Mouse (Mus musculus) NIH3T3 (cell line): Measurements from ENCODE around the gene Dgat2.
A peak's percentile ranks its signal among the peaks of the same experiment; 100 is the strongest.

Experiments
- DNase-seq: peaks from one replicate; pipeline ENCODE4 v3.0.0-alpha.2; 2012; ENCODE audit warnings: low read depth

The Dgat2 gene

GRCm38 (mm10) chr7:99161529-99161928 lies 21.0 kb downstream of the Dgat2 start:
- no peak for DNase-seq

DNA sequence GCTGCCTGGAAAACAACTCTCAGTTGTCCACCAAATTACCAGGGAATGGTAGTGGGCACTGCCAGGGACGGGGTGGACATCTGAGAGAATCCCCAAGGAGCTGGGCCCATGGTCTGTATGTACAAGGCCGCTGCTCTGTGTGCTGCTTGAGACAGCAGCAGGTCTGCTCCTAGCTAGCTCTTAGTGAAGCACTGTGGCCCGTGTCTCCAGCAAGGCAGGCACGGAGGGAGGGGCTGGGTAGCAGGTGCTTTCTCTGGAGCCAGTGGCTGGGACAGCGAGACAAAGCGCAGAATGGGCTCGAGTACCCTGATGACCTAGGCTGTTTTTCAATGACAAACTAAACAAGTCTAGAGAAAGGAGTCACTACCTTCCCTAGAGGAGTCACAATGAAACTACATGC lies 21.5 kb downstream of the Dgat2 start:
- no peak for DNase-seq

DNA sequence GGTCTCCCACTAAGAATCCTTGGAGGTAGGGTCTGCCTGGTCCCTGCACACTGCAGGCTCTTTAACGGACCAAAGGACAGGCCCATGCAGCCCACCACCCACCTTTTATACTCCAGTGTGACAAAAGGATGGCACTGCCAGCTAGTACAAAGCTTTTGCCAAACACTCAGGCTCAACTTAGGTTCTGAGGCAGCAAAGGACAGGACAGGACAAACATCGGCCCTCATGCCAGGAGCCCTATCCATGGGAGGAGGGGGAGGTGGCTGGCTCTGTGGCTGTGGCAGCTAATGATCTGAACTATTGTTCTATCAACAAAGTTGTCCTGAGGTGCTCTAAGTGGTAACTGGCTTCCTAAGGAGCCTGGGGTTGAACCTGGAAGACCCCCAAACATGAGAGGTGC lies 23.1 kb downstream of the Dgat2 start:
- no peak for DNase-seq

DNA sequence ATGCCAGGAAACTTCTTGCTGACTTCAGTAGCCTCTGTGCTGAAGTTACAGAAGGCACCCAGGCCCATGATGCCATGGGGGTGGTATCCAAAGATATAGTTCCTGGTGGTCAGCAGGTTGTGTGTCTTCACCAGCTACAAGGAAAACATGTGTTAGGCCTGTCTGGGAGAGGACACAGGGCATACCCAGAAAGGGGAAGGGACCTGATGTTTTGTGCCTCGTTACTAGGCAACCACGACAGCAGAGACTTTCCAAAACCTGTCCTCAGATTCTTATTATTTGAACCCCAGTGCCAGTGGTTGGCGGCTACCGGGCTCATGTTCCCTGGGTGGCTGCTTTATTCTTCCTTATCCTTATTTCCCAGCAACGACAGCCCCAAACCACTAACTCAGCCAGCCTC lies 23.6 kb downstream of the Dgat2 start:
- DNase-seq, result no peak

GRCm38 (mm10) chr7:99158011-99158410 lies 24.5 kb downstream of the Dgat2 start:
- DNase-seq, result no peak

- no peak for DNase-seq
These were observed 25.8 kb downstream of the Dgat2 start for GRCm38 (mm10) chr7:99156737-99157136.

DNA sequence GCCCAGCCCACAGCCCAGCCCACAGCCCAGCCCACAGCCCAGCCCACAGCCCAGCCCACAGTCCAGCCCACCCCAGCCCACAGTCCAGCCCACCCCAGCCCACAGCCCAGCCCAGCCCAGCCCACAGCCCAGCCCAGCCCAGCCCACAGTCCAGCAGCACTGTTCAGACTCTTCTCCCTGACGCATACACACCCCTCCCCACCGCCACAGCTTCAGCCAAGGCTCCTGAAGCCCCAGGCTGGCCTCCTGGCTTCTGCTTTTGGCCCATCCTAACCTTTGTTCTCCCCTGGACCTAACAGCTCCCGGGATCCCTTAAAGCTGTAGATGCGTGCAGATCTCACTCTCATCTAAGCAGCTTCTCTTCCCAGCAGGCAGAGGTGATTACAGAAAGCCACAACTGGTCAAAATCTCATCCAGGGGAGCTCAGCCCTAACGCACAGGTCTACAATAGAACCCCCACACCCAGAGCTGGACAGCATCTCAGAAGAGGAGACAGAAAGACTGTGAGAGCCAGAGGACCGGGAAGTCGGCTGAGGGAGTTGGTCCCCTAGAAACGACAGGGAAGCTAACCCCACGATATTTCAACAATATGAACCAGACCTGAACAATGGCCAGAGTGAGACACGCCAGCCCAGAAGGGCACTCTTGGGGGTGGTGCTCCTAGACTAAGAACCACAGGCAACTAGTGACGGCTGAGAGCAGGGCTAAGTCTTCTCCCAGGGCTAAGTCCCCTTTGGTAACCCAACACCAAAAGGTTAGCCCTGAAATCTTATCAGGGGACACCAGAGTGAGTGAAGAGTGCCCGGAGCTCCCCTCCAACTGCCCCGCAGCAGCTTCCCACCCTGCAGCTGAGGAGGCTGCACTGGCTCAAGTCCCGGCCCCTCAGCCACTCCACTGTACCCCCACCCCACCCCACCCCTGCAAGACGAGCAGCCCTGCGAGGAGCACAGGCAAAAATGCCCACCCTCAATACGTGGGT lies 26.9 kb downstream of the Dgat2 start:
- peak; percentile 44 for DNase-seq

GRCm38 (mm10) chr7:99154648-99155151 lies 27.8 kb downstream of the Dgat2 start:
- DNase-seq, result peak; percentile 16

DNA sequence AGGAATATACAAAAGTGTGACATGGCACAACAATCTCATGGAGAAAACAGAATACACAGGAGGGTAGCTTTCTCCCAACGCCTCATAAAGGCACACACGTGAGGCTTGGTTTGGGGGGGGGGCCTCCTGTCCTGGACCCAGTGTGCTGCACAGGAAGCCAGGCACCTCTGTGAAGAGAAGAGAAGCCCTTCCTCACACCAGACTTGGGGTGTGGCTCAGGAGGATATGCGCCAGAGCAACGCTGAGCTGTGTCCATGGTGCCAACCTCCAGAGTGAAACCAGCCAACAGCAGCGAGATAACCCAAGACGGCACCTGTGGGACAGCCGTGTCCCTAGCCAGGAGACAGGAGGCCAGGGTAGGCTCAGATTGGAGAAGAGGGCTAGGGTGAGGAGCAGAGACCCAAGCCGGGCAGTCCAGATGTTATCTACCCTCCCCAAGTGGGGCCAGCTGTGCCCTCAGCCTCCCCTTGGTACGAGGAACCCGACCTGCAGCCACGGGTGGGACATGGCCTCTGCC lies 28.8 kb downstream of the Dgat2 start:
- DNase-seq, result no peak

DNA sequence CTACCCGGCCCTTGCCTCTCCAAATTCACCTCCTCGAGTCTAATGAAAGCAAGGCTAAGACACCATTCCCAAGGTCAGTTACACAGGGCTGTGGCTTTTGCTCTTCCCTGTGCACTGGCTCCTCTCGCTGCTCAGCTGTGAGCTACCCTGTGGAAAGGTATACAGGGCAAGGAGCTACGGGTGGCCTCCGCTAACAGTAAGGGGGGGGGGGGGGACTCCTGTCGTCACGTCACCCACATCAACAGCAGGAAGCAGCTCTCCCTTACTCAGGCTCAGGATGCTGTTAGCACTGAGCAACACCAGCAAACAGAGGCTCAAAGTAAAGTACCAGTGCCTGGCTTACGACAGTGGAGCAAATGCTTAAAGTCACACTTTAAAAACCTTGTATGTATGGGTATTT lies 29.8 kb downstream of the Dgat2 start:
- DNase-seq, result no peak

GRCm38 (mm10) chr7:99151342-99151741 lies 31.2 kb downstream of the Dgat2 start:
- peak; percentile 96 for DNase-seq

DNA sequence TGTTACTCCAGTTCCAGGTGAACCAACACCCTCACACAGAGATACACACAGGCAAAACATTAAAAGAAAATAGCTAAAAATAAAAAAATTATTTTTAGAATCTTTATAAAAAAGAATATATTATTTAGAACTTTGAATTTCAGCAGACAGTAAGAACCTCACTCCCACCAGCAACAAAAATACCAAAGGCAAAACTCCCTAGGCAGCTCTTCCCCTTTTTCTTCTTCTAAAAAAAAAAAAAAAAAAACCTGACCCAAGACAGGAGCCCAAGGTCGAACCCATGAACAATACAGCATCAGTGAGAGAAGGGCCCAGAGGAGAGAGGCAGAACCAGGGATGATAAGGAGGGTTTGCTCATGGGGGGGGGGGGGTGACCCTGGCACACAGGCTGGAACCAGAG lies 33.5 kb downstream of the Dgat2 start:
- no peak for DNase-seq

DNA sequence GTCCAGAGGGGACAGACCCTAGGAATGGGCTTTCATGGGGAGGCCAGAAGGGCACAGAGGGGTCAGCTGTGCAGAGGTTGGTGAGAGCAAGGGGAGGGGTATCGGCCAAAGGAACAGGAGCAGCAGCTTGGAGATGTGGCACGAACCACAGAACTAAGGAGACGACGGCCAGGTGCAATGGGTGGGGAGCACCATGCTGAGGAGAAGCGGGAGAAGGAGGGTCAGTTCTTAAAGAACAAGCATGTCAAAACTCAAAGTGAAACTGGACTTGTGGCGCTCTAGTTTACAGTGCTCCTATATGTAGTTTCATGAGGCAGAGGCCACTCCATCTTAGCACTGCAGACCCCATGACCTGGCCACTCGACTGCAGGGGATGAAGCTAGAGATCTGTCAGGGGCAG lies 35.0 kb downstream of the Dgat2 start:
- no peak for DNase-seq

DNA sequence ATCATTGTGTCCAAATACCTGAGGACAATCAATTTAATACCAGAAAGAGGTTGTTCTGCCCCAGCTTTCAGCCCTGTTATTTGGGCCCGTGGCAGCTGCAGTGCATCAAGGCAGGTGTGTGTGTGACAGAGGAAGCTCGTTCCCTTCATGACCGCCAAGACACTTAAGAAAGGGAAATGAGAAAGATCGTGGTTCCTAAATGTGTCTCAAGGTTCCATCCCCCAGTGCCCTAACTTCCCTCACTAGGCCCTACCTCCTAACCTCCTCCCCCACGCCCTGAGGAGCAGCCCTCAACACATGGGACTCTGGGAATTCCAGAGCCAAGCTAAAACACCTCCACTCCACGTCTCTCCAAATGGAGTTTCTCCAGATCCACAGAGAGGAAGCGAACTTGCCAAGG lies 35.6 kb downstream of the Dgat2 start:
- DNase-seq, result no peak

DNA sequence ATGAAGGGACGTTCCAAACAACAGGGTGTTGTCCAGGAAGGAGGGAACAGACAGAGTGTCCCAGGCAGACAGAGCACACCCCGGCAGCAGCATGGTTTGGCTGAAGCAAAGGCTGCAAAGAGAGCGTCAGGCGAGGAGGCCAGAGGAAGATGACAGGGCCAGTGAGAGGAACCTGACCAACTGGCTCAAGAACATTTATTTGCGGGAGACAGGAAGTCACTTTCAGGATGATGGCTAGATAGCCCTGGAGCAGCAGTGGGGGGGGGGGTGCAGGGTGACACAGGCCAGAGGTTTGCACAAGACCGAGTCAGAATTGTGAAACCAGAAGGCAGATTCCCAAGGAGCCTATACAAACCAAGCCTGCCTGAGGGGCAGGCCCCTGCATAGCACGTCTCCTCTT lies 36.5 kb downstream of the Dgat2 start:
- DNase-seq, result peak; percentile 66

DNA sequence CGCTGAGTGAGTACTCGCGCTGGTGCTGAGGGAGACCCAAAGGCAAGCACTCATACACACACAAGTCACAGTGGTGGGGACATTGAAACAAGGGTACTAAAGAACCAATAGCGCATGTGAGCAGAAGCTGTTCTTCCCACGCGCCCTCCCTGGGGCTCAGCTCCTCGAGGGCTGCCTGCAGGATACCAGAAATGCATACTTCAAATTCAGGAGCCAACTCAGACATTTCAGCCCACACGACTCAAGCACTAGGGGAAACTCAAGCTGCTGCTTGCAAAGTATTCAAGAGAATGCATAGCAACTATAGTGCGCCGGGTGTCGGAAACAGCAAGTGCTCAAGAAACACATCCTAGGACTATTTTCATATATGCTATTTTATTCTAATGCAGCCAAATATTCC lies 37.9 kb downstream of the Dgat2 start:
- DNase-seq, result no peak

- peak; percentile 75 for DNase-seq
These were observed 39.3 kb downstream of the Dgat2 start for GRCm38 (mm10) chr7:99143244-99143643.

GRCm38 (mm10) chr7:99141919-99142606 lies 40.5 kb downstream of the Dgat2 start:
- no peak for DNase-seq

GRCm38 (mm10) chr7:99140984-99141918 lies 41.3 kb downstream of the Dgat2 start, which contains the start of gene Uvrag:
Gene Uvrag (minus strand): TSS chr7:99141141.
- peak; percentile 98 for DNase-seq

GRCm38 (mm10) chr7:99140511-99140910 lies 42.0 kb downstream of the Dgat2 start:
- DNase-seq, result peak; percentile 25

DNA sequence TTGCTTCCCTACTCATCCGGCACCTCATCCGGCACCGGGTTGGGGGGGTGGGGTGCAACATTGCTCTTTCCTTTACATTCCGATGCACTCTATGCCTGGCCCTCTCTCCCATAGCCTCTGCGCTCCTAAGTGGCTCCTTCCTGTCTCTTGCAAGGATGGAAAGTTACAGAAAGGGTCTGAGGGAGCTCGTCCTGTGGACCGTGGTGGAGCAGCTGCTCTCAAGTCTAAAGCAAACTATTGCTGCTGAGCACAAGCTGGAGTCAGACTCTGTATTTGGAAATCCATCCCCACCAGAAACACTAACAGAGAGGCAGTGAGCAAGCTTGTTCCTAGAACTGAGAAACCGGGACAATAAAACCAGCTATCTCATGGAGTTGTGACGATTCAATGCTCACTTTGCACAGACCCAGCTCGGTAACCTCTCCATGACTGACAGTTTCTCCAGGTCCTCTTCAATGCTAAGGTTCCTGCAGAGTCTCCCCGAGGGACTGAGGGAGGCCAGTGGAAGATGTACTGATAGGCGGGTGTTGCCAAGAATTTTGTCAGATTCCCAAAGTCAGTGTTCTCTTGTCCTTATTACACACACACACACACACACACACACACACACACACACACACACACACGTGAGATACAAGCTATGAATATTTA lies 42.6 kb downstream of the Dgat2 start:
- DNase-seq, result peak; percentile 51
